Mouse (Mus musculus): ENCODE data around the gene Cited2.

- TF ChIP-seq CTCF (IDR thresholded peaks at IDR 0.05; ENCODE audit: low read depth) (no peak), EP300 (IDR thresholded peaks at IDR 0.05; ENCODE audit: low read depth) (no peak)
Measured at GRCm38 (mm10) chr10:17719646-17720045, 3.4 kb upstream of the Cited2 start.
